Mouse (Mus musculus): Measurements from ENCODE around the gene Foxn3. TPM values are rescaled to one million over a fixed set of nuclear protein-coding genes. Genes with fewer than 3 reads are reported as not detected.

The Foxn3 gene
- polyA plus RNA-seq, 1 experiment from 2014 or later, result 23.5 TPM

GRCm38 (mm10) chr12:99473406-99474133 is 89.8 kb downstream of the Foxn3 start:
- Histone ChIP-seq H3K9me3 (replicated peaks; ENCODE audit: control insufficient read depth, low read length) (no peaks in the 10 kb centered on the region), H3K4me2 (ENCODE audit: low read depth, low read length) (no peak overlapping the region), H3K36me3 (ENCODE audit: control insufficient read depth, insufficient read depth) (no peaks in the 10 kb centered on the region), H3K27me3 (ENCODE audit: control insufficient read depth, insufficient read depth, low read depth, low read length) (no peaks in the 10 kb centered on the region), H3K9ac (ENCODE audit: low read depth, low read length) (no peak overlapping the region), H3K4me3 (ENCODE audit: low read depth, low read length) (no peak overlapping the region), H3K4me1 (ENCODE audit: control insufficient read depth, low read depth, low read length) (no peaks in the 10 kb centered on the region), H3K27ac (ENCODE audit: low read length) (no peak overlapping the region)
- no peak for ATAC-seq (ENCODE audit: low read depth)
- WGBS (ENCODE audit: insufficient replicate concordance), result 73% methylated on average over 10 of the region's 10 CpGs

DNA sequence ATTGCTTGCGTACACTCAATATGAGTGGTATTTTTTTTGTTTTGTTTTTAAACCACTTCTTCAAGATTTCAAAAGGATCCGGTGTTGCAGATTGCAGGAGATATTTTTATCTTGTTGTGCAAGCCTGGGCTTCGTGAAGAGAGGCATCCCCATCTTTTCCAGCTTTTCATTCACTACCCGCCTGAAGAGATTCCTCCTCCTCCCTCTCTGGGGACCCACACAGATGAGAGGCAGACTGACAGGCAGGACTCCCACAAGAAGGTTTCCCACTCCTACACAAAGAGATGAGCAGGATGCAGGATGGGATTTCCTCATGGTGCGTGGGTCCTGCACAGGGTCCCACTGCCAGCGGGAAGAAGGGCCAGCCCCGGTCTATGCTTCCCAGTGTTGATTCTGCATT is 92.0 kb downstream of the Foxn3 start:
- 72% methylated on average over 7 of the region's 7 CpGs for WGBS (ENCODE audit: insufficient replicate concordance)
- Histone ChIP-seq H3K36me3 (ENCODE audit: control insufficient read depth, insufficient read depth) (no peaks in the 10 kb centered on the region), H3K27ac (ENCODE audit: low read length) (no peak overlapping the region), H3K27me3 (ENCODE audit: control insufficient read depth, insufficient read depth, low read depth, low read length) (no peaks in the 10 kb centered on the region), H3K4me3 (ENCODE audit: low read depth, low read length) (no peak overlapping the region), H3K4me2 (ENCODE audit: low read depth, low read length) (no peak overlapping the region), H3K4me1 (ENCODE audit: control insufficient read depth, low read depth, low read length) (peaks cover 10% of the 10 kb centered on the region), H3K9me3 (replicated peaks; ENCODE audit: control insufficient read depth, low read length) (no peaks in the 10 kb centered on the region), H3K9ac (ENCODE audit: low read depth, low read length) (no peak overlapping the region)
- no peak for ATAC-seq (ENCODE audit: low read depth)

GRCm38 (mm10) chr12:99467884-99468311 is 95.5 kb downstream of the Foxn3 start:
- Histone ChIP-seq H3K4me2 (ENCODE audit: low read depth, low read length) (peak overlapping the region; percentile 49), H3K36me3 (ENCODE audit: control insufficient read depth, insufficient read depth) (no peaks in the 10 kb centered on the region), H3K27ac (ENCODE audit: low read length) (no peak overlapping the region), H3K27me3 (ENCODE audit: control insufficient read depth, insufficient read depth, low read depth, low read length) (no peaks in the 10 kb centered on the region), H3K9me3 (replicated peaks; ENCODE audit: control insufficient read depth, low read length) (no peaks in the 10 kb centered on the region), H3K9ac (ENCODE audit: low read depth, low read length) (peak overlapping the region; percentile 15; the same call in 1 of the 2 replicates), H3K4me3 (ENCODE audit: low read depth, low read length) (peak overlapping the region; percentile 23; the same call in 1 of the 2 replicates), H3K4me1 (ENCODE audit: control insufficient read depth, low read depth, low read length) (peaks cover 10% of the 10 kb centered on the region)
- peak; percentile 53 for ATAC-seq (ENCODE audit: low read depth)
- 10% methylated on average over 15 of the region's 15 CpGs for WGBS (ENCODE audit: insufficient replicate concordance)

GRCm38 (mm10) chr12:99467256-99467883 is 96.0 kb downstream of the Foxn3 start:
- peak overlapping the region; percentile 15; the same call in 1 of the 2 replicates for H3K9ac ChIP-seq (ENCODE audit: low read depth, low read length)
- H3K4me3 ChIP-seq (ENCODE audit: low read depth, low read length), result no peak overlapping the region; the same call in 1 of the 2 replicates
- no peak overlapping the region for H3K27ac ChIP-seq (ENCODE audit: low read length)
- H3K4me2 ChIP-seq (ENCODE audit: low read depth, low read length), result peak overlapping the region; percentile 49
- H3K36me3 ChIP-seq (ENCODE audit: control insufficient read depth, insufficient read depth), result no peaks in the 10 kb centered on the region
- H3K9me3 ChIP-seq (replicated peaks; ENCODE audit: control insufficient read depth, low read length), result no peaks in the 10 kb centered on the region
- ATAC-seq (ENCODE audit: low read depth), result no peak
- peaks cover 10% of the 10 kb centered on the region for H3K4me1 ChIP-seq (ENCODE audit: control insufficient read depth, low read depth, low read length)
- no peaks in the 10 kb centered on the region for H3K27me3 ChIP-seq (ENCODE audit: control insufficient read depth, insufficient read depth, low read depth, low read length)
- WGBS (ENCODE audit: insufficient replicate concordance), result 48% methylated on average over 12 of the region's 12 CpGs

- H3K4me2 ChIP-seq (ENCODE audit: low read depth, low read length), result no peak overlapping the region
- peaks cover 10% of the 10 kb centered on the region for H3K4me1 ChIP-seq (ENCODE audit: control insufficient read depth, low read depth, low read length)
- no peaks in the 10 kb centered on the region for H3K36me3 ChIP-seq (ENCODE audit: control insufficient read depth, insufficient read depth)
- no peak overlapping the region for H3K27ac ChIP-seq (ENCODE audit: low read length)
- H3K4me3 ChIP-seq (ENCODE audit: low read depth, low read length), result no peak overlapping the region
- no peaks in the 10 kb centered on the region for H3K9me3 ChIP-seq (replicated peaks; ENCODE audit: control insufficient read depth, low read length)
- 77% methylated on average over 5 of the region's 5 CpGs for WGBS (ENCODE audit: insufficient replicate concordance)
- no peaks in the 10 kb centered on the region for H3K27me3 ChIP-seq (ENCODE audit: control insufficient read depth, insufficient read depth, low read depth, low read length)
- no peak overlapping the region for H3K9ac ChIP-seq (ENCODE audit: low read depth, low read length)
- no peak for ATAC-seq (ENCODE audit: low read depth)
These were observed 97.0 kb downstream of the Foxn3 start for GRCm38 (mm10) chr12:99466426-99466825.

GRCm38 (mm10) chr12:99464291-99464690 is 99.1 kb downstream of the Foxn3 start:
- no peak overlapping the region for H3K4me3 ChIP-seq (ENCODE audit: low read depth, low read length)
- WGBS (ENCODE audit: insufficient replicate concordance), result 50% methylated on average over 5 of the region's 5 CpGs
- no peak overlapping the region for H3K27ac ChIP-seq (ENCODE audit: low read length)
- peaks cover 10% of the 10 kb centered on the region for H3K4me1 ChIP-seq (ENCODE audit: control insufficient read depth, low read depth, low read length)
- no peak overlapping the region for H3K9ac ChIP-seq (ENCODE audit: low read depth, low read length)
- no peak overlapping the region for H3K4me2 ChIP-seq (ENCODE audit: low read depth, low read length)
- H3K27me3 ChIP-seq (ENCODE audit: control insufficient read depth, insufficient read depth, low read depth, low read length), result no peaks in the 10 kb centered on the region
- ATAC-seq (ENCODE audit: low read depth), result no peak
- H3K36me3 ChIP-seq (ENCODE audit: control insufficient read depth, insufficient read depth), result no peaks in the 10 kb centered on the region
- no peaks in the 10 kb centered on the region for H3K9me3 ChIP-seq (replicated peaks; ENCODE audit: control insufficient read depth, low read length)

GRCm38 (mm10) chr12:99462846-99463245 is 100.5 kb downstream of the Foxn3 start:
- ATAC-seq (ENCODE audit: low read depth), result no peak
- H3K27ac ChIP-seq (ENCODE audit: low read length), result no peak overlapping the region
- H3K4me1 ChIP-seq (ENCODE audit: control insufficient read depth, low read depth, low read length), result peaks cover 10% of the 10 kb centered on the region
- H3K9me3 ChIP-seq (replicated peaks; ENCODE audit: control insufficient read depth, low read length), result no peaks in the 10 kb centered on the region
- no peak overlapping the region for H3K4me3 ChIP-seq (ENCODE audit: low read depth, low read length)
- H3K27me3 ChIP-seq (ENCODE audit: control insufficient read depth, insufficient read depth, low read depth, low read length), result no peaks in the 10 kb centered on the region
- H3K9ac ChIP-seq (ENCODE audit: low read depth, low read length), result no peak overlapping the region
- H3K4me2 ChIP-seq (ENCODE audit: low read depth, low read length), result no peak overlapping the region
- WGBS (ENCODE audit: insufficient replicate concordance), result 79% methylated on average over 1 of the region's 1 CpGs
- H3K36me3 ChIP-seq (ENCODE audit: control insufficient read depth, insufficient read depth), result no peaks in the 10 kb centered on the region

DNA sequence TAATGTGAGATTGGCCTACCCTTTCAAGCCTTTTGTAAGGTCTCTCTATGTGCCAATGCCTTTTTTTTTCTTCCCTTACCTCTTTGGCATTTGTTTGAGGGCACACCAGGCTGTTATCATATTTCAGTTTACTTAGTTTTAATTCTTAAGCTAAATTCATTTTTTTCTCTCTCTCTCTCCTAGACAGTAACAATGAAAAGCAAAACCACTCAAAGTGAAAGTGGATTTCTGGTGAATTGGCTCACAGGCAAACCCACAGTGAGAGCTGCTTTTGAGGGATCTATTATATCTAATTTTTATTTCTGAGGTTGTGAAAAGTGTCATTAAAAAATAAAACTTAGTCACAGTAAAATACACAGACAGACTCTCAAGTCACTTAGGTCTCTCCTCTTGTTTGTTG is 101.1 kb downstream of the Foxn3 start:
- no peak for ATAC-seq (ENCODE audit: low read depth)
- peaks cover 11% of the 10 kb centered on the region for H3K4me1 ChIP-seq (ENCODE audit: control insufficient read depth, low read depth, low read length)
- no peaks in the 10 kb centered on the region for H3K36me3 ChIP-seq (ENCODE audit: control insufficient read depth, insufficient read depth)
- no peaks in the 10 kb centered on the region for H3K9me3 ChIP-seq (replicated peaks; ENCODE audit: control insufficient read depth, low read length)
- no peak overlapping the region for H3K27ac ChIP-seq (ENCODE audit: low read length)
- no peaks in the 10 kb centered on the region for H3K27me3 ChIP-seq (ENCODE audit: control insufficient read depth, insufficient read depth, low read depth, low read length)
- H3K4me2 ChIP-seq (ENCODE audit: low read depth, low read length), result no peak overlapping the region
- no peak overlapping the region for H3K9ac ChIP-seq (ENCODE audit: low read depth, low read length)
- H3K4me3 ChIP-seq (ENCODE audit: low read depth, low read length), result no peak overlapping the region

DNA sequence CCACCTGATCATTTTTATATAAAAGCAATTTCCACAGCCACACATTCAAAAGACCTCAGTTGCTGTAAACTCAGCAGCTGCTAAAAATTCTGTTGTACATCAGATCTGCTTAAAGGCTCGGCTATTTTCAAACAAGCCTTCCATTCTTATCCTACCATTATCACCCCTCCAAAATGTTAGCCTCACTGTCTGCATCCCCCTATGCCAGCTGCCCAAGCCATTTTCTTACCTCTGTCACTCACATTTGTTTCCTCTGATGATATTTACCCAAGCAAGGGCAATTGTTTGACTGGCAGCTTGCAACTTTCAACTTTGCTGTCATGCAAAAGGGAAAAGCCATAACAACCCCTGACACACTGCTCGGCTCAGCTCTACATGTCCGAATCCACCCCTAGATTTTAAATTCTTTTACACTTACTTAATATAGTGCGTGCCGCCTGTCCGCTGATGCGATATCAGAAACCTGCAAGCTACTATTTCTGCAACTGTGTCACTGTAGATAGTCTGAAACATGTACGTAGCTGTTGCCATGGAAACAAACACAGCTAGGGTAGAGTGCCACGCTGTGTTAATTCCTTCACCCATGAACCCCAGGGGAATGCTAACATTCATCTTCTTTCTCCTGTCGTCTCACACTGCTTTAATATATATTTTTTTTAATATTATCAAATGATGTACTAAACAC is 105.7 kb downstream of the Foxn3 start:
- Histone ChIP-seq H3K4me2 (ENCODE audit: low read depth, low read length) (peak overlapping the region; percentile 52), H3K9me3 (replicated peaks; ENCODE audit: control insufficient read depth, low read length) (no peaks in the 10 kb centered on the region), H3K4me3 (ENCODE audit: low read depth, low read length) (peak overlapping the region; percentile 45), H3K27ac (ENCODE audit: low read length) (peak overlapping the region; percentile 43), H3K27me3 (ENCODE audit: control insufficient read depth, insufficient read depth, low read depth, low read length) (no peaks in the 10 kb centered on the region), H3K36me3 (ENCODE audit: control insufficient read depth, insufficient read depth) (no peaks in the 10 kb centered on the region), H3K9ac (ENCODE audit: low read depth, low read length) (no peak overlapping the region), H3K4me1 (ENCODE audit: control insufficient read depth, low read depth, low read length) (peaks cover 13% of the 10 kb centered on the region)
- WGBS (ENCODE audit: insufficient replicate concordance), result 22% methylated on average over 10 of the region's 10 CpGs
- ATAC-seq (ENCODE audit: low read depth), result peak; percentile 95
